Mouse (Mus musculus) c-Kit-positive CD71-positive TER-119-negative erythroid progenitor cells, embryonic 14.5 days (primary cell): ENCODE measurements around the gene Nploc4.
"Not testable (repeated sequence)": the region's sequence is repeated elsewhere in the genome, so short reads cannot be mapped to it uniquely, and the experiment has no call there.

Source experiments
- DNase-seq: peaks from one replicate; pipeline ENCODE4 v3.0.0-alpha.2; 2013; ENCODE audit warnings: low read depth

The Nploc4 gene

DNA sequence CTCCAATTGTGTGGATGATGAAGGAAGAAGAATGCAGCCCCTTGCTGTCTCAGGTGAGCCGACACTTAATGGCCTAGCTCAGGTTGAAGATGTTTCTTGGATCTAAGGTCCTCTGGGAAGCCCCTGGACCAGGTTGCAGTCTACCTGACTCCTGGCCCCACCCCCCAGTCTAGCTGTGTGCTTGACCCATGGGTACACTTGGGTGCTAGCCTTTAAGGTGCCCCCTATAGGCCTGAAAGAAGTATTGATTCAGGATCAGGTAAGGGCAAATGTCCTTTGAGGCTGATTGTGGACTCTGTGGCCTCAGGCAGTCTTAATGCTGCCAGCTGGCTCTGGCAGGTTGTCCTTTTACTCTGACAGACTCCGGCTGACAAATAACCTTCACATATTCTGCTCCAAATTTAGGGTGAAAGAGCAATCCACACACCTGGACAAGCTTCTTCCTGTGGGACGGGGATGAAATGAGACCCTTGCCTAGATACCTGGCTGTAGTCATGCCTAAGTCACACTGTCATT is 5.3 kb upstream of the Nploc4 start:
- no peak for DNase-seq

DNA sequence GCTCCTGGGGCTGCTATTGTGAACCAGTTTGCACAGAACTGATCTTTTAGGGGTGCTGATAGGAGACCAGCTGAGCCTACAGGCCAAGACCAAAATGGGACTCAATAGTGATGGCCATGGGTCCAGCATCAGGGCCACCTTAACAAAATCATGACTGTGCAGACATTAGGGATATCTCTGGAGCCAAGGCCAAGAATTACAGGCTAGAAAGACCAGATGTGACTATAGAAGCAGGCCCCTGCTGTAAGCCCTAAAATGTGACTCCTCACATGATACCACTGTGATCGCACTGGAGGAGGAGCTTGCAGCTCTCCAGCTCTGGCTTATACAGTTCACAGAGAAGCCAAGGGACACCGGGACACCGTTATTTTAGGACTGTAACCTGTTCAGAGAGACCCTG is 4.8 kb upstream of the Nploc4 start, which contains the start of gene Tspan10:
Gene Tspan10 (plus strand): TSS at position 301 of the 400 bp plus-strand sequence.
- no peak for DNase-seq

DNA sequence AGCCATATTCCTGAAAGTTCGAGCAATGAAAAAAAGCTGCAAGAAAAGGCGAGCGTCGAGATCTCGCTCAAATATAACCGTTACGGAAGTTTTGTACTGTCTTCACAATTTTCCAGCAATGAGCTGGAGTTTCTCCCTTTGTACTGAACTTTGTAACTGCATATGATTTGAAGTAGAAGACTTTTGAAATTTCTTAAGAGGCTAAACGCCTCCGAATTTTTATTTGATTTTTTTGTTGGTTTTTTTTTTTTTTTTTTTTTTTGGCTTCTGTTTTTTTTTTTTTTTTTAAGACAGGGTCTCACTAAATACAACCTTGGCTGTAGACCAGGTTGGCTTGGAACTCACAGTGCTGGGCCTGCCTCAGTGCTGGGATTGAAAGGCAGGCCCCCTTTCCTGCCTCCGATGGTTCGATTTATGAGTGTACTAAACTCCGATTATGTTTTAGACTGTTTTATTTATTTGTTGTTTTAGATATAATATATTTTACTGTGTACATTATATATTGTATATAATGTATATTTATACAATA is 413 bp upstream of the Nploc4 start:
- DNase-seq = no peak

DNA sequence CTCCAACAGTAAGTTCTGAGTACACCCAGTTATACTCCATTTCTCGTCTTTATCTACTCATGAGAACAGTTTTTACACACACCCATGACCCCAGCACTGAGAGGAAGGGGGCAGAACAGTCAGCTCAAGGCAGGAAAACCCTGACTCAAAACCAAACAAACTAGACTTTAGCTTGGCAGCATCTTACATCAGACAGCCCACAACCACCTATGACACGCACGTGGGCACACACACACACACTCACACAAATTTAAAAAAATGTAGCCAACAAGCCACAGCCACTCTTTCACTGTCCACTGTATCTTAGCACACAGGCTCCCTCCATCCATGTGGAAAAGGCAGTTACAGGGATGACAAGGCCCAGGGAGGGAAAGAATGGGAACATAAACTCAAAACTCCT is 10.8 kb downstream of the Nploc4 start:
- no peak for DNase-seq

DNA sequence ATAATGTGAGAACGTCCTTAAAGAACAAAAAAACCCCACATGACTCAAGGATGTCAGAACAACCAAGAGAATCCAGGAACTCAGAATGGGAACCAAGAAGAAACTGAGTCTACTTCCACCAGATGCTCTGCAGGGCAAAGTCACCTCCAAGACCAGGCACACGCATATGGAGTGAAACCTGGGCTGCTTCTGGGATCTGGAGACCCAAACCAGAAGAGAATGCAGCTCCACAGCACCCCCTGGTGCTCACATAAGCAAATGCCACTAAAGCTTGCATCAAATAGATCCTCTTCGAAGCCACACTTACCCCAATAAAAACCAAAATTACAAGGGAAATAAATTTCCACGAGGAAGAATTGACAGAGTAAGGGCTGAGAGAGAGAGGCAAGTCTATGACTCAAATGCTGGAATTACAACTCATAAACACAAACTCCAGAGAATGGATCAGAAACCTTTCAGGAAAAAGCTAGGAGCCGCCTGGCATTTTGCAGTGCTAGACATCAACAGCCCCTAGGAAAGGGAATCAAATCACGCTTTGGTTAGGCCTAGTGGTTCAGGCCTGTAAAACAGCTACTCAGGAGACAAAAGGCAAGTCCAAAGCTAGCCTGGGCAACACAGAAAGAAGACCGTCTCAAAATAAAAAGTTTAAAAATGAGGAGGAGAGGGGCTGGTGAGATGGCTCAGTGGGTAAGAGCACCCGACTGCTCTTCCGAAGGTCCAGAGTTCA is 13.8 kb downstream of the Nploc4 start:
- DNase-seq = peak; percentile 58

DNA sequence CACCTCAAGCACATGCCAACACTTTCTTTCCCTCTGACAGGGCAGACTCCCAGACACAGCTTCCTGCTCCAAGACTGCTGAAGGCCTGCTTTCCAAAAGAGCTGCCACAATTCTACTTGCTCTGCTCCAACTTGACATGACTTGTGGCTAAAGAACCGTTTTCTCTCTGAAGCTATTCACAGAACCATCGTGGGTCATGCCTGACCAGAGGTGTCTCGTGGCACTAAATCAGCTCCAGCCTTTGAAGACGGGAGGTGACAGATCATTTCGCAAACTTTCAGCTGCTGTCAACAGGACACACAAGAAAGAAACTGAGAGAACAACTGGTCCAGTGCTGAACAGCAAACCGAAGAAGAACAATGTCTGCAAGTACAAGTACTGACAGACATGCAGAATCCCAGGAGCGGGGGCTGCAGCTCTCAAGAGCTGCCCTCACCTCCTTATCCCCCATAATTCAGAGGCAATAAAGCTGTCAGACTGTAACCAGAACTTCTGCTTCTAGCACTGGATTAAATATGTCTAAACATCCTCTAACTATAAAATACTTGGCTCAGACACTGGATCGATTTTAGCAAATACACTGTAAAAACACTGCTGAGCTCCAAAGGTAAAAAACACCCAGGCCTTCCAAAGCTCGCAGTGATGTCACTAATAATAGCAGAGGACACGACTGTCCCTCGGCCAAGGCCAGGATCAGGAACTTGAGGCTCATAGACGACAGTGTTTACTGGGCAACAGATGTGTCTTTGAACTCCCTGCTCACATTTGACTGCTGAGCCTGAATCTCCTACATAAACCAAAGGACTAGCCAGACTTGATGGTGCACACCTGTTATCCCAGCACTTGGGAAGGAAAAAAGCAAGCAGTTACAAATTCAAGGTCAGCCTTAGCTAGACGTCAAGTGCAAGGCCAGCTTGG is 14.6 kb downstream of the Nploc4 start:
- no peak for DNase-seq

DNA sequence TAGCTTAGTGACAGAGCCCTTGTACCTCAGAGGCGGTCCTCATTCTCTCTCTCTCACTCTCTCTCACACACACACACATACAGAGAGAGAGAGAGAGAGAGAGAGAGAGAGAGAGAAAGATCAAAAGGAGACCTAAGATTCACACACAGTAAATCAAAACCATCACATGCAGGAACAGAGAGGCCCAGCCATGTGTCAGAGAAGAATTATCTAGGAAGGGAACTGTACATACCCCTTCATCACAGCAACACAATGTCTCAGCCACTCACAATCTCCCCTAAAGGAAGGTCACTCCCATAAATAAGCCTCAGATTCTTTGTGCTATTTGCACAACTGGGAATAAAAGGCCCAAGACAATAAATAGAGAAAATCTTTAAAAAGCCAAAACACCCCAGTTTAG is 18.9 kb downstream of the Nploc4 start:
- no peak for DNase-seq

DNA sequence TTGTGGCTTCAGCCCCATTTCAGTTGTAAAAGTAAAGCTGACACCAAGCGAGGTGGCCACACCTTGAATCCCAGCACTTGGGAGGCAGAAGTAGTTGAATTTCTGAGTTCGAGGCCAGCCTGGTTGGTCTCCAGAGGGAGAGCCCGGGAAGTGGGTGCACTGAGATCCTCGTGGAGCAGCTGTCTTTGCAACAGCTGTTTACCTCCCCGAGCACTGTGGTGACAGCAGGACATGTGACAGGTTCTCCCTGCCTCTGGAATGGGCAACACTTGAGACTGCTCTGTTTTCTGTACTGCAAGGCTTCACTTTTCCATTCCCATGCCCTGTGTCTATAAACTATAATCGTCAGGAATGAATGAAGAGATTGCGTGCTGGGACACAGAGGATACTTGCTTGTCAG is 19.7 kb downstream of the Nploc4 start:
- DNase-seq = no peak

DNA sequence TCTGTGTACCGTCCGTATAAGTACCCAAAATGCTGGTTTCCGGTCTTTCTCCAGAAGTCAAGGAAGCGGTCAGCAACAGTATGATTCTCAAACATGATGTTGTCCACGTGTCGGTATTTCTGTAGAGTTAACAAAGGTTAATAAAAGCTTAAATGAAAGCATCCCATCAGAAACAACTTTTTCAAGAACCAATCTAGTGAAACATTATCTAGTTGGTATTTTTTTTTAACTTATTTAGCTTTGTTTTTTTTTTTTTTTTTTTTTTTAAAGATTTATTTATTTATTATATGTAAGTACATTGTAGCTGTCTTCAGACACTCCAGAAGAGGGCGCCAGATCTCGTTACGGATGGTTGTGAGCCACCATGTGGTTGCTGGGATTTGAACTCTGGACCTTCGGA is 23.9 kb downstream of the Nploc4 start:
- not testable (repeated sequence) for DNase-seq

DNA sequence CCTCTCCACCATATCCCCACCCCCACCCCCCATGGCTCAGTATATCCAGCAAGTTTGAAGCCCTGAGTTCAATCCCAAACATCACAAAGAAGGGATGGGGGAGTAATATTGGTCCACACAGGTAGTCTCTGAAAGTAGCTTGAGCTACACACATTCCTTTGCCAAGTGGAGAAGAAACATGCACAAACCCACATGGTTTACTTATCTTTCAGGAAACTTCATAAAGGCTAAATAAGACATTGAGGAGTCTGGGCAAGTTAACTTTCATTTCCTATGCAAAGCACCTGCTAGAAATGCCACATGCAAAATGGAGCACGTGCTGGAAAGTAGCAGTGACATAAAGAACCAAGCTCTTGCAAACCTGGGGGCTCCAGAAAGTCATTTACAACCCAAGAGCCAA is 31.1 kb downstream of the Nploc4 start:
- no peak for DNase-seq

DNA sequence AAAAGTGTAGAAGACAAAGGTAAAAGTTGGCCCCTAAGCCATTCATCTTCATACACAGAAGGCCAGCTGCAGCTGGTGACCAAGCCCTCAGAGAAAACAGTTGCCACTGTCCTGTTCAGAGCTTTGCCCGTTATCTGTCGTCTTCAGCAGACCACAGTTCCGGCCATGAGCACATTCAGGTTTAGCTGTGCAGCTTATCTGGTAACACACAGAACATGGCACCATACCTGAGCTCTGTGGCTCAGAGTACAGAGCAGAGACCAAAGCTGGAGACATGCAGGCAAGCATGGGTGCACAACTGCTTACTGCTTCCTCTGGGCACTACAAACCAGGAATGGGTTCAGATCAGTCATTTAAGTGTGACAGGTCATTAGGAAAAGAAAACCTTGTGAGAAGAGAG is 31.6 kb downstream of the Nploc4 start:
- DNase-seq = peak; percentile 69

DNA sequence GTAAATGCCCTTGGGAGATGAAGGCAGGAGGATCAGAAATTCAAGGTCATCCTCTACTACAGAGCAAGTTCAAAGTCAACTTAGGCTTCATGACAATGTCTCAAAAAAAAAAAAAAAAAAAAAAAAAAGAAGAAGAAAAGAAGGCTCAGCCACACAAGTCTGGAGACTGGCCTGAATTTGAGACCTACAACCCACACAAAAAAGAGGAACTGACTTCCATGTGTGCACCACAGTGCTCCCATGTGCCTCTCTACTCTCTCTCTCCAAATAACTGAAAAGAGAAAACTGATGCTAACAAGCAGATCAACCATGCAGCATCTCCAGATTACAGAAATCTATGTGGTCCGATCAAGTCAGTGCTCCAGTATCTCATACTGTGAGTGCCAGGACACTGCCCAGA is 32.7 kb downstream of the Nploc4 start:
- no peak for DNase-seq

DNA sequence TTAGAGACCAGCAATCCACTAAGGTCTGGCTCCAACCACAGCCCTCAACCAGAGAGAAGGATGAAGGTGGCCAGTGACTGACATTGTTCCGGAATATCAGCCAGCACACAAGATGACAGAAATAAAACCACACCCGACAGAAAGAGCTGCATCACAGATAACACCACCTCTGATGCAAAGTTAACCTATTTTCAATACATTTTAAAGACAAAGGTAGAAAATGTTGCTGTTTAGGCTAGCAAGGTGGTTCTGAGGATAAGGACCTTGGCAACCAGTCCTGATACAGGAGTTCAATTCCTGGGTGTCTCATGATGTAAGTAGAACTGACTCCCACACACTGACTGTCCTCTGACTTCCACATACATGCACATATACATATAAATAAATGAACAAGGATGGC is 38.2 kb downstream of the Nploc4 start:
- peak; percentile 59 for DNase-seq

DNA sequence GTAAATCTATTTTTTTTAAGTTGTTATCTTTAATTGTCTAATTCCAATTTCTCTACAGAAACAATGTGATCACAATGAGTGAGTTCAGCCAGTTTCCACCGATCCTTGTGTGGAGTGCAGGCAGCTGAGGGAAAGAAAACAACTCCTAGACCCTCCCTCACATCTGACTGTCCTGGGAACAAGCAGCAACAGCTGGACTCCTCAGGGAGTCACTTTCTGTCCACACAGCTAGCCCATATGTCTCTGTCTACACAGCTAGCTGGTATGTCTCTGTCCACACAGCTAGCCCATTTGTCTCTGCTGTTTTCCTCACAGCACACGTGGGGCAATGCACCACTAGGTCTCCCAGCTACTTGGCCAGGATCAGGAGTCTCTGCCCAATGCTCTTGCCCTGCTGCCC is 39.9 kb downstream of the Nploc4 start:
- DNase-seq = no peak

DNA sequence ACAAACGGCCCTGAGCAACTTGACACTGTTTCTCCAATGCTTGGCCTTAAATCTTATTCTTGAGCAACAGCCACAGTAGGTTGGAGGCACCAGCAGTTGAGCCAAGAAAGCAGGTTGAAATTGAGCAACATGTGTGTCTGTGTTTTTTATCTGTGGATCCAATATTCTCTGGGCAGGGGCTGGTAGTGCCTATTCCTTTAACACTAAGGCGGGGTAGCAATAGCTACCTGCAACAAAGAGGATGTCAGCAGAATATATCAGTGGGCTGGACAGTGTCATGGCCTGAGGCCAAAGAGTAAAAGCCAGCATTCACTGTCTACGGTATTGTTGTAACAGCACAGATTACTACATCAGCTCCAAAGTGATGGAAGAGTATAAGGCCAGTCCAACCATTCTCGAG is 41.8 kb downstream of the Nploc4 start:
- DNase-seq = no peak

DNA sequence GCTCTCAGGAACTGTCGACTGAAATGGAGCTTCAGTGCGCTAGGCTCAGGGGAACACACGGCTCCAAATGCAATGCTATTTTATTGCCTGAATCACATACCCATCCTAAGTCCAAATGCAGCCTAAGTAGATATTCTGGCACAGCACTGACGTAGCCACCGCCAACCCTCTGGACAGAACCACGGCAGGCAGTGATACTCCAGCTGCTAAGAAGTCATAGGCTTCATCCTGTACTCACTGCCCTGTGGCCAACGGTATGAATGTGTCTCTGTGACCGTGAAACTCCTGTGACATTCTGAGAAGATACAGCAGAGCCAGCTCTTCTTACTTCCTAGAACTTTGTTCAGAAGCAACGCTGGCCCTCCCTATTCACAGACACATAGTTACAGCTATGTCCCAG is 48.9 kb downstream of the Nploc4 start:
- no peak for DNase-seq

DNA sequence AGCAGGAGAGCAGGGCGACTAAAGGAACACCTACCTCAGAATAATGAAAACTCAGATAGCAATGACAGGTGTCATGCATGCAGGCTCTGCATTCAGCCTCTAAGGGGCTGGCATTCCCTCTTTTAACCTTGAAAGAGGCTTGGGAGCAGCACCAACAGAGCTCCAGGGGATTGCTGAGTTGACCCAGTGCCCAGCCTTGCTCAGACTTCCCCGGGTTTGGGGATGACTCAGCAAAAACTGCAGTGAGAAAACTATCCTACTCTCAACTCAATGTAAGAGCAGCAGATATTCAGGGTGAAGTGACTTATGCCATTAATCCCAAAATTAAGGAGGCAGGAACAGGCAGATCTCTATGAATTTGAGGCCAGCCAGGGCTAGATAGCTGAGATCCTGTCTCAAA is 50.4 kb downstream of the Nploc4 start:
- DNase-seq = no peak

DNA sequence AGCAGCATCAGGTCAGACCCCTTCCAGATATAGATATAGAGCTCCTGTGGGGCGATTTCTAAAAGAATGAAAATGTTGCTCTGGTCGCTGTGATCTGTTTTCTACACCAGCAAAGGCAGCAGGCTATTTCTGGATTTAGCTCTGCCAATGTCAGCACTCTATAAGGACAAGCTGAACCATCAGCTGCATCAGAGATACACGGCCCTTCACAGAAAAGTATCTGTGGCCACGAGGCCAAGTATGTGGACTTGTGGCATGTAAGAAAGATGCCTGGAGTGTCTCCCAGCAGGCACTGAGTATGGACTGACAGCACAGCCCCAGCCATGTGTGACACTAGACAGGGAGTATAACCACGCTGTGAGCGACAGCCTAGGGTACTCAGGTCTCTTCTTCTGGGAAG is 50.9 kb downstream of the Nploc4 start:
- DNase-seq = no peak

DNA sequence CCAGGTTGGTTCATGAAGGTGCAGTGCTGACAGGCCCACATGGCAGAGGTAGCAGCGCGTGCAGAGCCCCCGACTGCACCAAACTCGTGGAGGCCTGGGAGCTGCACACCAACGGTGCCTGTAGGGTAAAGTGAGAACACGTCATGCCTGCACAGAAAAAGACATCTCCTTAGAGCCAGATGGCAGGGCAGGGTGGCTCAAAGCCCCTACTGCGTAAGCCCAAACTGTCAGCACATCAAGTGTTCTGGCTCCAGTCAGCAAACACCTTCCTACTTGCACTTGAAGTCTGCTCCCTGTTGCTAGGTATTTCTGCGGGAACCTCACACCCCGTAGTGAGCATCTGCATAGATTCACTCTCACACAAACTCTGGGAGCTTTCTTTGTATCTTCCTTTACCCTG is 55.0 kb downstream of the Nploc4 start:
- no peak for DNase-seq

DNA sequence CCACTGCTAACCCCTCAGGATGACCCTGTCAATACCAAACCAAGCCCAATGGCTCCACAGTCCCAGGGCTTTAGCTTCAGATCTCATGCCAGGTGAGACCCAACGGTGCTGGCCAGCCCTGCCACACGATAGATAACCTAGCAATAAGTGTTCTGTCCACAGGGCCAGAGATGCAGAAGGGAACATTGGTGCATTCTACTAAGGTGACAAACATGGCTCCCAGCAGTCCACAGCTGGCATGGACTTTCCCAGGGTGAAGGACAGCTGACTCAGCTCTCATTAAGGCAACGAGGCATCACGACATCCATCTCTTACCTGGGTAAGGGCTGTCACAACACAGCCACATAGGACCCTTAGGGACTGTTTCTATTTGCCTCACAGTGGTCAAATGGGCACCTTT is 56.4 kb downstream of the Nploc4 start:
- no peak for DNase-seq

DNA sequence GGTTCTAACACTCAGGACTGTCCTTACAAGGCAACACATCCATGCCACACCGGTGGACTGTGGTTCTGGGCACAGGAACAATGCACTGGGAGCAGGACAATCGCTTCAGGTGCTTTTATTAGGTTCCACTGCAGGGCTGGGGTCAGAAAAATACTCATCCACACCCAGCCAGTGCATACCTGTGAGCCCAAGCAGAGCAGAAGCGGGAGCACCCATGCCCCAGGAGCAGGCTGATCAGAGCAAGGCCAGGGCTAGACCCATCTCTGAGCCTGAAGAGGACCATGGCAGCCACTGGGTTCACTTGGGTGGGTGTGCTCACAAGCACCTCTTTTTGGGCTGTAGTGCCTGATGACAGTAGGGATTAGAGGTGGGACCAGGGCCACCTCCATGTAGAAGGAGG is 57.2 kb downstream of the Nploc4 start:
- DNase-seq = no peak

DNA sequence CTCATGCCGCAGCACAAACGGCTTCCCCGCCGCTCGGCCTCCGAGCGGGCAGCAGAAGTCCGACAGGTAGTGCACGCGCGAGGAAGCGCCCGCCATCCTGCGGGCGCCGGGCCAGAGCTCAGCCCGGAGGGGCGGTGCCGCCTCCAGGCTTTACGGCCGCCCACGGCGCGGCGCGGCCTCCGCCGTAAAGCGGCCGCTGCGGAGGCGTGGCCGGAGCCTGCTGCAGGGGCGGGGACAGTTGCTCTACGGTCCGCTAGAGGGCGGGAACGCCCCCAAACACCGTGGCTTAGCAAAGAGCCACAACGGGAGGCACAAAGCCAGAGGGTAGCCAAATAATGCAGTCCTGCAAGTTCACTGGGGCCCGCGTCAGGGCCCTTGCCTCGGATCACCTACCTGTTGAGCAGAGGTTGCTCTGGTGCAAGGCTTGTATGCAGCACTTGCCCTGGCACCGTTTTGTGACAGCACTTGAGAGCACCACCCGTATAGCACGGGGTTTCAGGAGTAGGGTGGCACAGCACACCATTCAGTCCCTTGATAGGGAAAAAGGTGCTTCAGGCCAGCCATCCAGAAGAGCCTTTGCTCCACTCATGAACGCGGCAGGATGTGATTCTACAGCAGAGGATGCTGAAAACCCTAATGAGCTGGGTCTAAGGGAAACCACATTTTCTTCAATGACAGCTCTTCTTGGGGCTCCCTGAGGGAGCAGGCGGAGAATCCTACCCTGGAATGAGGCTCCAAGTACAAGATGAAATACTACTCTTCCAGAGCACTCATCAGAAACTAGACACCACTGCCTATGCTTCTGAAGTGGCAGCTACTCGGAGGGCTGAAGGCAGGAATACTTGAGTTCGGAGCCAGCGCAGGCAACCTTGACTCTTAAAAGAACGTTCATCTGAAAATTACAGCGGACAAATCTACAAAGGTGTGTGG is 58.6 kb downstream of the Nploc4 start, which contains the start of gene Faap100:
Gene Faap100 (minus strand): TSS at position 154 of the 930 bp plus-strand sequence.
- DNase-seq = peak; percentile 90
